Mouse (Mus musculus) embryonic fibroblast, embryonic 13.5 days (primary cell): ENCODE measurements around the gene Casz1.

Experiments
- CTCF ChIP-seq: IDR thresholded peaks from 2 replicates; pipeline ENCODE4 v1.5.1; 2011; ENCODE audit warnings: mild to moderate bottlenecking, control low read depth, low read length, moderate library complexity, borderline replicate concordance; ENCODE audit not compliant: insufficient read depth
- POLR2A ChIP-seq: IDR thresholded peaks from 2 replicates; pipeline ENCODE4 v1.6.1; 2011; ENCODE audit warnings: low read depth, mild to moderate bottlenecking, control low read depth, low read length, moderate library complexity

DNA sequence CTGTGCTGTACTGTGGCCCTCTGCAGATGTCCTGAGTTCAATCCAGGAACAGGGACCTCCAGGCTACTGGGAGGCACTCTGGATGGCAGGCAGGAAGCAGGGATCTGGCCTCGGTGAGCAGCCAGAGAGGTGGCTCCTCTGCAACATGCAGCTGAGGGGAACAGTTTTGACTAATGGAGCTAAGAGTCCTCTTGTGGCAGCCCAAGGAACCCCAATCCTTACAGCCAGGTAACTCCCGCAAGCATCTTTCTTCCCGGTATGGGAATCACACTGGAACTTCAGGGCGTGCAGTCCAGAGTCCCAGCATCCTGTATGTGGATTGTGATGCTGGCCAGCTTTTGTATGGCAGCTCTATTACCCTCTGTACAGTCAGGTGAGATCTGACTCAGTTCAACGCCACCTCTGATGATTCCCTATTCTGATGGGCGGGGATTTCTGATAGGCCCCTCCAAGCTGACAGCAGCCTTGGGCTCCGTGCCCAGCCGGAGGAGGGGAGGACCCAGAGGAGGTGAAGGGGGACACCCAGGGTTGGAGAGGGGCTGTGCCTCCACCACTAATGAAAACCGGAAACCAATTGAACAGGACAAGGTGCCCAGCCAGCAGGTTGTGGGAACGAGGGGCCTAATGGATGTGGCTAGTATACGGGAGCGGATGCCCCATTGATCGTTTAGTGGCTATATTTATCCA lies 53.3 kb downstream of the Casz1 start:
- TF ChIP-seq CTCF (no peak), POLR2A (no peak)
